Mouse (Mus musculus) retina, postnatal 7 days (tissue): Measurements from ENCODE around the gene Mob3b.

Experiments
- DNase-seq: peaks from one replicate; pipeline ENCODE4 v3.0.0-alpha.2; 2012; ENCODE audit warnings: low read depth, low spot score

The Mob3b gene

GRCm38 (mm10) chr4:35114950-35115349 is 42.3 kb downstream of the Mob3b start:
- no peak for DNase-seq

- DNase-seq = no peak
Measured at GRCm38 (mm10) chr4:35113516-35114248, 43.6 kb downstream of the Mob3b start.

- no peak for DNase-seq
Measured at GRCm38 (mm10) chr4:35112452-35112851, 44.8 kb downstream of the Mob3b start.

GRCm38 (mm10) chr4:35105115-35105773 is 52.0 kb downstream of the Mob3b start:
- DNase-seq = no peak

- DNase-seq = no peak
Measured at GRCm38 (mm10) chr4:35101201-35101600, 56.1 kb downstream of the Mob3b start.

GRCm38 (mm10) chr4:35099865-35100780 is 57.2 kb downstream of the Mob3b start:
- peak; percentile 31 for DNase-seq

GRCm38 (mm10) chr4:35099210-35099864 is 57.9 kb downstream of the Mob3b start:
- DNase-seq = no peak

GRCm38 (mm10) chr4:35098552-35098951 is 58.7 kb downstream of the Mob3b start:
- DNase-seq = no peak

- DNase-seq = no peak
Measured at GRCm38 (mm10) chr4:35096226-35097175, 60.8 kb downstream of the Mob3b start.

- no peak for DNase-seq
Measured at GRCm38 (mm10) chr4:35092457-35092856, 64.8 kb downstream of the Mob3b start.

GRCm38 (mm10) chr4:35091157-35091784 is 66.0 kb downstream of the Mob3b start:
- DNase-seq = no peak

GRCm38 (mm10) chr4:35089321-35090316 is 67.7 kb downstream of the Mob3b start:
- DNase-seq = no peak

- DNase-seq = no peak
Measured at GRCm38 (mm10) chr4:35086067-35086700, 71.1 kb downstream of the Mob3b start.

GRCm38 (mm10) chr4:35084060-35084459 is 73.2 kb downstream of the Mob3b start:
- DNase-seq = no peak

GRCm38 (mm10) chr4:35082476-35083114 is 74.7 kb downstream of the Mob3b start:
- DNase-seq = no peak

GRCm38 (mm10) chr4:35080285-35080684 is 77.0 kb downstream of the Mob3b start:
- no peak for DNase-seq

- DNase-seq = no peak
Measured at GRCm38 (mm10) chr4:35068739-35069138, 88.5 kb downstream of the Mob3b start.

- DNase-seq = no peak
Measured at GRCm38 (mm10) chr4:35066163-35066562, 91.1 kb downstream of the Mob3b start.
